Mouse (Mus musculus): ENCODE results near the gene Hps5.
"Not testable (repeated sequence)": the region's sequence is repeated elsewhere in the genome, so short reads cannot be mapped to it uniquely, and the experiment has no call there.

- TF ChIP-seq CTCF (IDR thresholded peaks at IDR 0.05; ENCODE audit: low read depth); EP300 (optimal IDR thresholded peaks at IDR 0.05): not testable (repeated sequence)
Measured at GRCm38 (mm10) chr7:46832112-46832810, 36.4 kb upstream of the Hps5 start.

Measured in stomach, postnatal 0 days (tissue).